Mouse (Mus musculus) neural tube, embryonic 12.5 days (tissue): ENCODE results near the gene Slc30a9. TPM values are rescaled to one million over a fixed set of nuclear protein-coding genes. Genes with fewer than 3 reads are reported as not detected.

Source experiments
- ATAC-seq: fragments of 200-750 bp; cut with Nextera tagmentation; 2 replicates; pipeline ENCODE4 v1.8.0; 2017; ENCODE audit warnings: low read depth, mild to moderate bottlenecking, moderate TSS enrichment, moderate library complexity; ENCODE audit not compliant: low FRiP score
- H3K27ac ChIP-seq: fragments of 300-500 bp; sonication (generic); 2 replicates; pipeline ENCODE4 v1.5.1; 2016
- H3K27me3 ChIP-seq: fragments of 300-500 bp; sonication (generic); replicated peaks from 2 replicates; pipeline ENCODE4 v1.6.1; 2016; ENCODE audit warnings: mild to moderate bottlenecking
- H3K36me3 ChIP-seq: fragments of 300-500 bp; sonication (generic); 2 replicates; pipeline ENCODE4 v1.6.1; 2016; ENCODE audit warnings: mild to moderate bottlenecking
- H3K4me1 ChIP-seq: fragments of 300-500 bp; sonication (generic); 2 replicates; pipeline ENCODE4 v1.6.1; 2016
- H3K4me2 ChIP-seq: fragments of 300-500 bp; sonication (generic); replicated peaks from 2 replicates; pipeline ENCODE4 v1.6.1; 2016; ENCODE audit warnings: mild to moderate bottlenecking
- H3K4me3 ChIP-seq: fragments of 300-500 bp; sonication (generic); 2 replicates; pipeline ENCODE4 v1.5.1; 2016
- H3K9ac ChIP-seq: fragments of 300-500 bp; sonication (generic); 2 replicates; pipeline ENCODE4 v1.6.1; 2016; ENCODE audit warnings: mild to moderate bottlenecking
- H3K9me3 ChIP-seq: fragments of 300-500 bp; sonication (generic); 2 replicates; pipeline ENCODE4 v1.6.1; 2016; ENCODE audit warnings: mild to moderate bottlenecking
- WGBS: fragments of 180-500 bp; shearing (Covaris S2); methylation state at CpG from one replicate; pipeline ENCODE4 v1.1.7; 2016; 5-methylcytosine and 5-hydroxymethylcytosine counted together
- polyA plus RNA-seq: library from polyadenylated mRNA; unstranded; fragments of >200 nt; fragmentation: Nextera tagmentation; extraction: Ambion mirVana; gene quantifications from 2 replicates; pipeline ENCODE4 v1.2.1, GENCODE M21; 2016

Slc30a9 gene
- polyA plus RNA-seq = 155 and 163 TPM in 2 replicates

GRCm38 (mm10) chr5:67306698-67307521, at the start of gene Slc30a9:
Gene Slc30a9, plus strand, starts transcription at chr5:67306955.
- under 1% methylated on average over 83 of the region's 83 CpGs for WGBS
- peak within 1 kb of the TSS; percentile 97 for H3K4me3 ChIP-seq

GRCm38 (mm10) chr5:67258473-67258872, 48.3 kb upstream of the Slc30a9 start:
- H3K9me3 ChIP-seq = no peaks in the 10 kb centered on the region
- no peak overlapping the region for H3K27ac ChIP-seq
- no peaks in the 10 kb centered on the region for H3K27me3 ChIP-seq
- H3K4me3 ChIP-seq = no peak overlapping the region
- no peak overlapping the region for H3K4me2 ChIP-seq
- H3K9ac ChIP-seq = no peak overlapping the region
- H3K4me1 ChIP-seq = peaks cover 12% of the 10 kb centered on the region; the same call in 1 of the 2 replicates
- ATAC-seq = no peak
- H3K36me3 ChIP-seq = 0 out of 2 replicates have a peak, but pooled peaks cover 5% of the 10 kb centered on the region
- 89% methylated on average over 9 of the region's 9 CpGs for WGBS

More at GRCm38 (mm10) chr5:67306698-67307521, at the start of gene Slc30a9:
- H3K9ac ChIP-seq = peak within 1 kb of the TSS; percentile 90
- H3K27ac ChIP-seq = peak within 1 kb of the TSS; percentile 59; the same call in 1 of the 2 replicates
- H3K4me2 ChIP-seq = peak within 1 kb of the TSS; percentile 89
- peak; percentile 98 for ATAC-seq
- peaks cover 11% of the 10 kb centered on the region for H3K4me1 ChIP-seq
- H3K9me3 ChIP-seq = no peaks in the 10 kb centered on the region
- no peaks in the 10 kb centered on the region for H3K36me3 ChIP-seq
- H3K27me3 ChIP-seq = no peaks in the 10 kb centered on the region

GRCm38 (mm10) chr5:67260159-67260530, 46.6 kb upstream of the Slc30a9 start:
- Histone ChIP-seq H3K9me3 (no peaks in the 10 kb centered on the region), H3K4me2 (peak overlapping the region; percentile 69), H3K4me1 (peaks cover 12% of the 10 kb centered on the region; the same call in 1 of the 2 replicates), H3K9ac (0 out of 2 replicates have a peak overlapping the region, but pooled peaks have one; percentile 33), H3K27ac (no peak overlapping the region), H3K4me3 (peak overlapping the region; percentile 89), H3K36me3 (peaks cover 20% of the 10 kb centered on the region), H3K27me3 (no peaks in the 10 kb centered on the region)
- WGBS = under 1% methylated on average over 9 of the region's 9 CpGs
- peak; percentile 34; the same call in 1 of the 2 replicates for ATAC-seq

GRCm38 (mm10) chr5:67260531-67261371, 46.0 kb upstream of the Slc30a9 start, which contains the start of gene Tmem33:
Gene Tmem33, plus strand, starts transcription at chr5:67260565.
- peak; percentile 89 for ATAC-seq
- H3K4me1 ChIP-seq = peaks cover 12% of the 10 kb centered on the region; the same call in 1 of the 2 replicates
- no peaks in the 10 kb centered on the region for H3K27me3 ChIP-seq
- no peaks in the 10 kb centered on the region for H3K9me3 ChIP-seq
- H3K36me3 ChIP-seq = peaks cover 26% of the 10 kb centered on the region
- peak within 1 kb of the TSS; percentile 89 for H3K4me3 ChIP-seq
- WGBS = under 1% methylated on average over 67 of the region's 67 CpGs
- H3K9ac ChIP-seq = peak within 1 kb of the TSS; percentile 83
- H3K27ac ChIP-seq = peak within 1 kb of the TSS; percentile 85
- H3K4me2 ChIP-seq = peak within 1 kb of the TSS; percentile 69

- H3K36me3 ChIP-seq = peaks cover 44% of the 10 kb centered on the region
- peaks cover 12% of the 10 kb centered on the region; the same call in 1 of the 2 replicates for H3K4me1 ChIP-seq
- 96% methylated on average over 7 of the region's 7 CpGs for WGBS
- no peak for ATAC-seq
- H3K27ac ChIP-seq = no peak overlapping the region
- H3K27me3 ChIP-seq = no peaks in the 10 kb centered on the region
- H3K4me3 ChIP-seq = no peak overlapping the region
- H3K4me2 ChIP-seq = no peak overlapping the region
- no peaks in the 10 kb centered on the region for H3K9me3 ChIP-seq
- H3K9ac ChIP-seq = no peak overlapping the region
These were observed 43.8 kb upstream of the Slc30a9 start for GRCm38 (mm10) chr5:67262964-67263363.

- peaks cover 60% of the 10 kb centered on the region for H3K36me3 ChIP-seq
- WGBS = 90% methylated on average over 1 of the region's 1 CpGs
These were observed 40.6 kb upstream of the Slc30a9 start for GRCm38 (mm10) chr5:67266106-67266505.

GRCm38 (mm10) chr5:67269309-67269708, 37.4 kb upstream of the Slc30a9 start:
- no peak overlapping the region for H3K27ac ChIP-seq
- no peaks in the 10 kb centered on the region for H3K9me3 ChIP-seq
- H3K27me3 ChIP-seq = no peaks in the 10 kb centered on the region
- no peak overlapping the region for H3K4me2 ChIP-seq
- ATAC-seq = no peak
- H3K4me3 ChIP-seq = no peak overlapping the region
- peaks cover 48% of the 10 kb centered on the region for H3K36me3 ChIP-seq
- WGBS = 95% methylated on average over 8 of the region's 8 CpGs
- H3K4me1 ChIP-seq = no peaks in the 10 kb centered on the region
- H3K9ac ChIP-seq = no peak overlapping the region

More at GRCm38 (mm10) chr5:67266106-67266505, 40.6 kb upstream of the Slc30a9 start:
- Histone ChIP-seq H3K9ac (no peak overlapping the region), H3K27me3 (no peaks in the 10 kb centered on the region), H3K4me1 (peaks cover 12% of the 10 kb centered on the region; the same call in 1 of the 2 replicates), H3K4me3 (no peak overlapping the region), H3K27ac (no peak overlapping the region), H3K9me3 (no peaks in the 10 kb centered on the region), H3K4me2 (no peak overlapping the region)
- no peak for ATAC-seq

- no peaks in the 10 kb centered on the region for H3K4me1 ChIP-seq
- no peak overlapping the region for H3K9ac ChIP-seq
- H3K4me3 ChIP-seq = no peak overlapping the region
- 92% methylated on average over 9 of the region's 9 CpGs for WGBS
- no peaks in the 10 kb centered on the region for H3K27me3 ChIP-seq
- H3K9me3 ChIP-seq = no peaks in the 10 kb centered on the region
- no peak for ATAC-seq
- H3K27ac ChIP-seq = no peak overlapping the region
- H3K4me2 ChIP-seq = no peak overlapping the region
- peaks cover 26% of the 10 kb centered on the region for H3K36me3 ChIP-seq
These were observed 27.3 kb upstream of the Slc30a9 start for GRCm38 (mm10) chr5:67279407-67279806.

GRCm38 (mm10) chr5:67279840-67280239, 26.9 kb upstream of the Slc30a9 start:
- WGBS = 93% methylated on average over 4 of the region's 4 CpGs
- ATAC-seq = no peak

GRCm38 (mm10) chr5:67280400-67280799, 26.4 kb upstream of the Slc30a9 start:
- no peak overlapping the region for H3K27ac ChIP-seq
- H3K27me3 ChIP-seq = no peaks in the 10 kb centered on the region
- H3K4me2 ChIP-seq = no peak overlapping the region
- 90% methylated on average over 4 of the region's 4 CpGs for WGBS
- no peaks in the 10 kb centered on the region for H3K4me1 ChIP-seq
- no peak for ATAC-seq
- H3K9ac ChIP-seq = no peak overlapping the region
- peaks cover 35% of the 10 kb centered on the region for H3K36me3 ChIP-seq
- H3K4me3 ChIP-seq = no peak overlapping the region
- no peaks in the 10 kb centered on the region for H3K9me3 ChIP-seq

More at GRCm38 (mm10) chr5:67279840-67280239, 26.9 kb upstream of the Slc30a9 start:
- H3K9me3 ChIP-seq = no peaks in the 10 kb centered on the region
- H3K4me1 ChIP-seq = no peaks in the 10 kb centered on the region
- H3K36me3 ChIP-seq = peaks cover 30% of the 10 kb centered on the region
- no peak overlapping the region for H3K4me2 ChIP-seq
- no peak overlapping the region for H3K27ac ChIP-seq
- H3K9ac ChIP-seq = no peak overlapping the region
- no peaks in the 10 kb centered on the region for H3K27me3 ChIP-seq
- H3K4me3 ChIP-seq = no peak overlapping the region

- no peak for ATAC-seq
- H3K9ac ChIP-seq = no peak overlapping the region
- no peaks in the 10 kb centered on the region for H3K9me3 ChIP-seq
- no peaks in the 10 kb centered on the region for H3K27me3 ChIP-seq
- no peak overlapping the region for H3K4me3 ChIP-seq
- no peak overlapping the region for H3K4me2 ChIP-seq
- H3K27ac ChIP-seq = no peak overlapping the region
- peaks cover 11% of the 10 kb centered on the region; the same call in 1 of the 2 replicates for H3K36me3 ChIP-seq
- no peaks in the 10 kb centered on the region for H3K4me1 ChIP-seq
- 75% methylated on average over 3 of the region's 3 CpGs for WGBS
These were observed 11.7 kb upstream of the Slc30a9 start for GRCm38 (mm10) chr5:67295029-67295428.

- H3K4me3 ChIP-seq = no peak overlapping the region
- no peak for ATAC-seq
- no peaks in the 10 kb centered on the region for H3K27me3 ChIP-seq
- H3K4me1 ChIP-seq = no peaks in the 10 kb centered on the region
- H3K4me2 ChIP-seq = no peak overlapping the region
- H3K36me3 ChIP-seq = peaks cover 9% of the 10 kb centered on the region; the same call in 1 of the 2 replicates
- no peak overlapping the region for H3K9ac ChIP-seq
- WGBS = 83% methylated on average over 6 of the region's 6 CpGs
- no peaks in the 10 kb centered on the region for H3K9me3 ChIP-seq
- no peak overlapping the region for H3K27ac ChIP-seq
These were observed 11.1 kb upstream of the Slc30a9 start for GRCm38 (mm10) chr5:67295682-67296081.
